Mouse (Mus musculus) gastrocnemius, postnatal 4 days (tissue): ENCODE measurements at regions not wholly inside any gene's neighbourhood (a gene's known extent, or its start where the extent isn't known, plus 50 kb on each side); places are given as distances from the start of the nearest gene placed in this dataset.

Source experiments
- DNase-seq, 2 experiments: peaks; one replicate each; pipeline ENCODE4 v3.0.0; 2021 to 2022; ENCODE audit warnings: low spot score in 2 of 2, mixed read lengths in 2 of 2

GRCm38 (mm10) chr4:81005507-81006328, 95.3 kb downstream of the Lurap1l start:
- no peak for DNase-seq

- no peak for DNase-seq
Measured at GRCm38 (mm10) chr4:81006546-81006945, 96.1 kb downstream of the Lurap1l start.

GRCm38 (mm10) chr4:81021850-81022249, 111.4 kb downstream of the Lurap1l start:
- no peak for DNase-seq

- DNase-seq = peak in 1 of 2 experiments; percentile 8
Measured at GRCm38 (mm10) chr4:81023436-81023983, 113.1 kb downstream of the Lurap1l start.

- no peak for DNase-seq
Measured at GRCm38 (mm10) chr4:81027558-81027957, 117.1 kb downstream of the Lurap1l start.

GRCm38 (mm10) chr4:81030671-81031070, 120.2 kb downstream of the Lurap1l start:
- no peak for DNase-seq

GRCm38 (mm10) chr4:81037336-81037902, 127.0 kb downstream of the Lurap1l start:
- DNase-seq = no peak

- DNase-seq = no peak
Measured at GRCm38 (mm10) chr4:81058227-81058626, 147.8 kb downstream of the Lurap1l start.

- peak in 1 of 2 experiments; percentile 22 for DNase-seq
Measured at GRCm38 (mm10) chr4:81058809-81059208, 148.4 kb downstream of the Lurap1l start.

GRCm38 (mm10) chr4:81059356-81059755, 148.9 kb downstream of the Lurap1l start:
- DNase-seq = peak in 1 of 2 experiments; percentile 9

GRCm38 (mm10) chr4:81082290-81082947, 172.0 kb downstream of the Lurap1l start:
- no peak for DNase-seq

- DNase-seq = no peak
Measured at GRCm38 (mm10) chr4:81085188-81085587, 174.7 kb downstream of the Lurap1l start.

- DNase-seq = no peak
Measured at GRCm38 (mm10) chr4:81096581-81096980, 186.1 kb downstream of the Lurap1l start.

GRCm38 (mm10) chr4:81097597-81097996, 187.2 kb downstream of the Lurap1l start:
- no peak for DNase-seq

- no peak for DNase-seq
Measured at GRCm38 (mm10) chr4:81101049-81101448, 190.6 kb downstream of the Lurap1l start.

- no peak for DNase-seq
Measured at GRCm38 (mm10) chr4:81111307-81111706, 200.9 kb downstream of the Lurap1l start.

- DNase-seq = no peak
Measured at GRCm38 (mm10) chr4:81116411-81116810, 206.0 kb downstream of the Lurap1l start.

- no peak for DNase-seq
Measured at GRCm38 (mm10) chr4:81124155-81124554, 213.7 kb downstream of the Lurap1l start.

GRCm38 (mm10) chr4:81129874-81130273, 219.4 kb downstream of the Lurap1l start:
- no peak for DNase-seq

- DNase-seq = no peak
Measured at GRCm38 (mm10) chr4:81173111-81173510, 262.7 kb downstream of the Lurap1l start.

- no peak for DNase-seq
Measured at GRCm38 (mm10) chr4:81177443-81178041, 265.1 kb downstream of the Mpdz start.
